Mouse (Mus musculus): ENCODE results near the gene Csn3.

Csn3 gene

GRCm38 (mm10) chr5:87925372-87925771 is at the start of gene Csn3:
TSS of gene Csn3 (plus strand) at chr5:87925579.
- DNase-seq: no peak

GRCm38 (mm10) chr5:87884729-87885128 is 40.6 kb upstream of the Csn3 start, which contains the start of gene Odam:
TSS of gene Odam (plus strand) at chr5:87885029.
- no peak for DNase-seq

GRCm38 (mm10) chr5:87931603-87932002 is 6.2 kb downstream of the Csn3 start:
- no peak for DNase-seq

- no peak for DNase-seq
Observed at GRCm38 (mm10) chr5:87940752-87941151, 15.4 kb downstream of the Csn3 start.

- DNase-seq: no peak
Observed at GRCm38 (mm10) chr5:87942515-87942914, 17.1 kb downstream of the Csn3 start.

- DNase-seq: no peak
Observed at GRCm38 (mm10) chr5:87951836-87952235, 26.5 kb downstream of the Csn3 start.

- no peak for DNase-seq
Observed at GRCm38 (mm10) chr5:87969201-87969600, 43.8 kb downstream of the Csn3 start, which contains the start of the genes 2310003L06Rik and Gm28434. TSS of gene 2310003L06Rik (plus strand) at chr5:87969459. TSS of gene Gm28434 (plus strand) at chr5:87969517.

GRCm38 (mm10) chr5:87979139-87979538 is 53.8 kb downstream of the Csn3 start, which contains the start of gene Cabs1:
TSS of gene Cabs1 (plus strand) at chr5:87979439.
- DNase-seq: no peak

Data from right cerebral cortex, adult 18-20 months (tissue).